Mouse (Mus musculus) testis, adult 2 months (tissue): ENCODE results near the gene Rbm8a.
A peak's percentile ranks its signal among the peaks of the same experiment; 100 is the strongest.

Experiments
- CTCF ChIP-seq: fragments of 200-500 bp; IDR thresholded peaks from 2 replicates; pipeline ENCODE4 v1.5.1; 2012; ENCODE audit warnings: low read depth, mild to moderate bottlenecking, inconsistent platforms, low read length, moderate library complexity; ENCODE audit not compliant: control insufficient read depth, insufficient read depth, insufficient replicate concordance
- POLR2A ChIP-seq: fragments of 200-500 bp; IDR thresholded peaks from 2 replicates; pipeline ENCODE4 v1.6.1; 2012; ENCODE audit warnings: low read depth, mild to moderate bottlenecking, inconsistent platforms, low read length, moderate library complexity; ENCODE audit not compliant: control insufficient read depth

DNA sequence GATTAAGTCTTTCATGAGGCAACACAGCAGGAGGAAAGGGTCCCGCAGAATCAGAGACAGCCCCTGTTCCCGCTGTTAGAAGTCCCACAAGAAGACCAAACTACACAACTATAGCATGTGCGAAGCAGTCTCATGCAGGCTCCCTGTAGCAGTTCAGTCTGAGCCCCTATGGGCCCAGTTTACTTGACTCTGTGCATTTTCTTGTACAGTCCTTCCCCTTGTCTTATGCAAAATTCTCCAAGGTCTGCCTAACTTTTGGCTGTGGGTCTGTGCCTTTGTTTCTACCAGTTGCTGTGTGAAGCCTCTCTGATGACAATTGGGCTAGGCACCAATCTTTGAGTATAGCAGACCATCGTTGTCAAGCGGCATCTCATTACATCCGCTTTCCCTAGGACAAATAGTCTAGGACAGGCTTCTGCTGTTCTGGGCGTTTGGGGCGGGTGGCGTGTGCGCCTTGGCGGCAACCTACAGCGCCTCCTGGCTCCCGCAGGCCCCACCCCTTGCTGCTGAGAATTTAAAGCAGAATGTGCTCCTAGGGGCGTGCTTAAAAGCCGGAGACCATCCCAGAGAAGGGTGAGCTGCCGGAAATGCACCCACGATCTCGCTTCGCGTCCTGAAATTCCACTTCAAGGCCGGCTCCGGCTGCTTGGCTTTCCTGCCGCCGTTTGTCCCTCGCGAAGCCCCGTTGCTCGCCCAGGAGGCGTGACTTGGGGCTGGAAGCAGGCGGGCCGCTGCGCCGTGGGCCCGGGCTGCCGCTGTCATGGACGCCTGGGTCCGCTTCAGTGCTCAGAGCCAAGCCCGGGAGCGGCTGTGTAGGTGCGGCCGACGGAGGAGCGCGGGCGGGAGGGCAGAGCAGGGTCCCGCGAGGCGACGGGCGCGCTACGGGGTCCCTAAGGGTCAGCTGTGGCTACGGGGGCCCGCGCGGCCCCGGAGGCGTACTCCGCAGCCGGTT, 5.5 kb downstream of the Rbm8a start, which contains the start of the genes Pex11b and Gm42957:
- peak; percentile 50 for TF ChIP-seq POLR2A
- no peak for TF ChIP-seq CTCF
